ENCODE assay signal across 9 mouse cellular contexts in the genomic region with DNA sequence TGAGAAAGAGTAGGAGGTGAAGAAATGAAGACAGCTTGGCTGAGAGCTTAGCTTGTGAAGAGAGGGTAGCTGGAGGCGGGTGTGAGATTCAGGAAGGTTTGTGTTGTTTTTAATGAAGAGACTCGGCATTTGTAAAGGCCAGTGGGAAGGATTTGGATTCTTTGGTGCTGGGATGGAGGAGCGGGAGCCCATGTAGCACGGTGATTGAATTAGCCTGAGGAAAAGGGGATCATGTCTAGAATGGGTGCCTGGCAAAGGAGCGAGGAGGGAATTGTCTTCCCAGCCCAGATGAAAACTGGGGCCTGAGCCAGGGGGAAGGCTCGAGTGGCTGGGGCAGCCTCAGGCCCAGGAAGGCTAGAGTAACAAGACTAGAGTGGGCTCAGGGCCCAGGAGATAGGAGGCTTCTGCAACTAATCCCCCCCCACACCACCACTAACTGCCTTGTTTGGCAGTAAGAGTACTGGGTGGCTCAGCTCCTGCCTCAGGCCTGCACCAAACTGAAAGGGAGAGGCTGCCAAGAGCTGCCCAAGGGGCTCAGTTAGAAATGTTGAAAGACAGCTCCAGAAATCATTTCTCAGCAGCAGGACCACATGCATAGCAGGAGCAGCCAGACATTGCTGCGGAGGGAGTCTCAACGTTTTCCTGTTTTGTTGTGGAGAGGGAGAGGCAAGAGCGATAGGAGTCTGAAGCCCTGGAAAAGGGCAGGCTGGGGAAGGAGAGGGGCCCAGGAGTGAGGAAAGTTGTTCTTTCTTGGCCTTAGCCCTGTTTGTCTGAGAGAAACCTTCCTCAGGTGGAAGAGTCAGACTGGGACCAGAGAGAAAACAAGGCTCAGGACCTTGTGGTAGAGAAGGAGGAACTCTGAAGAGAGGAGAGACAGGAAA. TPM values are rescaled to one million over a fixed set of nuclear protein-coding genes. Genes with fewer than 3 reads are reported as not detected.
DNase-seq lines count a peak whose midpoint lies in the region; ATAC-seq lines count a peak whose summit lies in the region.
"Had no signal": no experiment of that assay in that cellular context is flagged by ENCODE, and none has a peak within 500 bp of the region (broad histone marks: within the 10 kb centered on the region; RNA-seq: fewer than 3 reads in every experiment).

No protein-coding gene starts in this region.

- ATAC-seq in embryonic facial prominence, embryonic 12.5 days (ENCODE audit: insufficient number of reproducible peaks, insufficient read depth, low FRiP score, low TSS enrichment), result no peak
- ATAC-seq in embryonic facial prominence, embryonic 13.5 days (ENCODE audit: insufficient number of reproducible peaks, insufficient read depth, low FRiP score, low TSS enrichment, low read depth), result peak; percentile 50; the same call in 1 of the 2 replicates
- ATAC-seq in heart, embryonic 13.5 days (ENCODE audit: extremely low read depth, insufficient number of reproducible peaks, low FRiP score, low TSS enrichment), result no peak
- no peak for ATAC-seq in midbrain, embryonic 13.5 days

- no peak overlapping the region for H3K4me2 ChIP-seq in embryonic facial prominence, embryonic 12.5 days (replicated peaks)
- H3K4me2 ChIP-seq in embryonic facial prominence, embryonic 13.5 days, result peak overlapping the region; percentile 22; the same call in 1 of the 2 replicates
- peak overlapping the region; percentile 12 for H3K4me2 ChIP-seq in heart, embryonic 13.5 days
- H3K4me2 ChIP-seq in midbrain, embryonic 13.5 days (replicated peaks), result no peak overlapping the region

- WGBS in embryonic facial prominence, embryonic 12.5 days, result 69% methylated on average over 9 of the region's 9 CpGs
- 78% methylated on average over 9 of the region's 9 CpGs for WGBS in embryonic facial prominence, embryonic 10.5 days
- 43% methylated on average over 9 of the region's 9 CpGs for WGBS in embryonic facial prominence, embryonic 13.5 days
- 52% methylated on average over 9 of the region's 9 CpGs for WGBS in heart, embryonic 13.5 days
- WGBS in midbrain, embryonic 13.5 days, result 68% methylated on average over 9 of the region's 9 CpGs

- peak overlapping the region; percentile 58; the same call in 1 of the 2 replicates for H3K27ac ChIP-seq in embryonic facial prominence, embryonic 12.5 days
- no peak overlapping the region; the same call in 1 of the 2 replicates for H3K27ac ChIP-seq in embryonic facial prominence, embryonic 10.5 days (replicated peaks)
- peak overlapping the region; percentile 89 for H3K27ac ChIP-seq in embryonic facial prominence, embryonic 13.5 days
- peak overlapping the region; percentile 92 for H3K27ac ChIP-seq in heart, embryonic 13.5 days (replicated peaks)
- peak overlapping the region; percentile 9; the same call in 1 of the 2 replicates for H3K27ac ChIP-seq in midbrain, embryonic 13.5 days

- H3K36me3 ChIP-seq in embryonic facial prominence, embryonic 12.5 days, result peaks cover 6% of the 10 kb centered on the region
- H3K36me3 ChIP-seq in embryonic facial prominence, embryonic 10.5 days (replicated peaks), result peaks cover 20% of the 10 kb centered on the region
- peaks cover 22% of the 10 kb centered on the region for H3K36me3 ChIP-seq in embryonic facial prominence, embryonic 13.5 days
- peaks cover 22% of the 10 kb centered on the region for H3K36me3 ChIP-seq in heart, embryonic 13.5 days
- H3K36me3 ChIP-seq in midbrain, embryonic 13.5 days, result peaks cover 26% of the 10 kb centered on the region

- no peak overlapping the region for H3K9ac ChIP-seq in embryonic facial prominence, embryonic 12.5 days
- peak overlapping the region; percentile 49; the same call in 1 of the 2 replicates for H3K9ac ChIP-seq in embryonic facial prominence, embryonic 13.5 days
- peak overlapping the region; percentile 55 for H3K9ac ChIP-seq in heart, embryonic 13.5 days
- no peak overlapping the region for H3K9ac ChIP-seq in midbrain, embryonic 13.5 days (replicated peaks)

- H3K4me3 ChIP-seq in embryonic facial prominence, embryonic 12.5 days, result no peak overlapping the region
- no peak overlapping the region for H3K4me3 ChIP-seq in embryonic facial prominence, embryonic 10.5 days
- H3K4me3 ChIP-seq in embryonic facial prominence, embryonic 13.5 days, result no peak overlapping the region
- no peak overlapping the region for H3K4me3 ChIP-seq in heart, embryonic 13.5 days
- H3K4me3 ChIP-seq in midbrain, embryonic 13.5 days (replicated peaks), result no peak overlapping the region
- H3K4me3 ChIP-seq: myocyte had no signal

- 0 out of 2 replicates have a peak, but pooled peaks cover 3% of the 10 kb centered on the region for H3K4me1 ChIP-seq in embryonic facial prominence, embryonic 12.5 days
- 0 out of 2 replicates have a peak, but pooled peaks cover 6% of the 10 kb centered on the region for H3K4me1 ChIP-seq in embryonic facial prominence, embryonic 10.5 days
- peaks cover 32% of the 10 kb centered on the region for H3K4me1 ChIP-seq in embryonic facial prominence, embryonic 13.5 days
- H3K4me1 ChIP-seq in heart, embryonic 13.5 days, result peaks cover 43% of the 10 kb centered on the region
- 0 out of 2 replicates have a peak, but pooled peaks cover 14% of the 10 kb centered on the region for H3K4me1 ChIP-seq in midbrain, embryonic 13.5 days (replicated peaks)

- no peaks in the 10 kb centered on the region for H3K9me3 ChIP-seq in embryonic facial prominence, embryonic 12.5 days
- H3K9me3 ChIP-seq in embryonic facial prominence, embryonic 10.5 days, result no peaks in the 10 kb centered on the region
- no peaks in the 10 kb centered on the region for H3K9me3 ChIP-seq in embryonic facial prominence, embryonic 13.5 days
- no peaks in the 10 kb centered on the region for H3K9me3 ChIP-seq in heart, embryonic 13.5 days
- no peaks in the 10 kb centered on the region for H3K9me3 ChIP-seq in midbrain, embryonic 13.5 days

- no peaks in the 10 kb centered on the region for H3K27me3 ChIP-seq in embryonic facial prominence, embryonic 12.5 days
- H3K27me3 ChIP-seq in embryonic facial prominence, embryonic 10.5 days (replicated peaks; ENCODE audit: low read depth, poor library complexity, severe bottlenecking), result no peaks in the 10 kb centered on the region
- no peaks in the 10 kb centered on the region for H3K27me3 ChIP-seq in embryonic facial prominence, embryonic 13.5 days
- H3K27me3 ChIP-seq in heart, embryonic 13.5 days (replicated peaks), result no peaks in the 10 kb centered on the region
- H3K27me3 ChIP-seq in midbrain, embryonic 13.5 days, result no peaks in the 10 kb centered on the region

- DNase-seq in embryonic facial prominence, embryonic 10.5 days (ENCODE audit: low spot score), result no peak
- DNase-seq in left cerebral cortex, adult 9 months (ENCODE audit: low spot score in 2 of 2), result peak; percentile 55 to 82
- no peak for DNase-seq in T-cell, adult 2 months (ENCODE audit: low spot score)
- no peak for DNase-seq in layer of hippocampus, adult 18-20 months (ENCODE audit: low spot score in 2 of 2)

RNA-seq across cellular contexts. Expression of gene Bace1, which starts 11.4 kb away (rescaled TPM):
- polyA plus RNA-seq in embryonic facial prominence, embryonic 12.5 days (2016; fragmentation: Nextera tagmentation; extraction: Ambion mirVana), result 33.1 and 35.2 TPM in 2 replicates
- polyA plus RNA-seq in embryonic facial prominence, embryonic 10.5 days (2016; fragmentation: Nextera tagmentation; extraction: Ambion mirVana), result 22.4 and 22.6 TPM in 2 replicates
- 34.4 and 35.5 TPM in 2 replicates for polyA plus RNA-seq in embryonic facial prominence, embryonic 13.5 days (2015; fragmentation: Nextera tagmentation; extraction: Ambion mirVana)
- 17.6 and 19.1 TPM in 2 replicates for polyA plus RNA-seq in heart, embryonic 13.5 days (2015; fragmentation: Nextera tagmentation; extraction: Ambion mirVana)
- 47.0 and 50.6 TPM in 2 replicates for polyA plus RNA-seq in midbrain, embryonic 13.5 days (2015; fragmentation: Nextera tagmentation; extraction: Ambion mirVana)
- 10 to 100 TPM; 79.9 to 88.1 TPM for total RNA-seq in layer of hippocampus, adult 18-20 months (2021)

RNA-seq across cellular contexts. Expression of gene Cep164, which starts 21.3 kb away (rescaled TPM):
- 21.2 and 22.8 TPM in 2 replicates for polyA plus RNA-seq in embryonic facial prominence, embryonic 12.5 days (2016; fragmentation: Nextera tagmentation; extraction: Ambion mirVana)
- polyA plus RNA-seq in embryonic facial prominence, embryonic 10.5 days (2016; fragmentation: Nextera tagmentation; extraction: Ambion mirVana), result 22.8 and 24.4 TPM in 2 replicates
- polyA plus RNA-seq in embryonic facial prominence, embryonic 13.5 days (2015; fragmentation: Nextera tagmentation; extraction: Ambion mirVana), result 33.8 and 34.3 TPM in 2 replicates
- 13.0 and 14.4 TPM in 2 replicates for polyA plus RNA-seq in heart, embryonic 13.5 days (2015; fragmentation: Nextera tagmentation; extraction: Ambion mirVana)
- polyA plus RNA-seq in midbrain, embryonic 13.5 days (2015; fragmentation: Nextera tagmentation; extraction: Ambion mirVana), result 14.9 and 15.5 TPM in 2 replicates
- total RNA-seq in layer of hippocampus, adult 18-20 months (2021), result 10 to 100 TPM; 11.3 to 13.2 TPM

RNA-seq across cellular contexts. Expression of gene Pcsk7, which starts 56.5 kb away (rescaled TPM):
- polyA plus RNA-seq in embryonic facial prominence, embryonic 12.5 days (2016; fragmentation: Nextera tagmentation; extraction: Ambion mirVana), result 23.6 and 23.7 TPM in 2 replicates
- polyA plus RNA-seq in embryonic facial prominence, embryonic 10.5 days (2016; fragmentation: Nextera tagmentation; extraction: Ambion mirVana), result 18.9 and 21.2 TPM in 2 replicates
- polyA plus RNA-seq in embryonic facial prominence, embryonic 13.5 days (2015; fragmentation: Nextera tagmentation; extraction: Ambion mirVana), result 22.6 and 23.7 TPM in 2 replicates
- 16.4 TPM in 2 replicates for polyA plus RNA-seq in heart, embryonic 13.5 days (2015; fragmentation: Nextera tagmentation; extraction: Ambion mirVana)
- 26.4 and 27.7 TPM in 2 replicates for polyA plus RNA-seq in midbrain, embryonic 13.5 days (2015; fragmentation: Nextera tagmentation; extraction: Ambion mirVana)
- total RNA-seq in layer of hippocampus, adult 18-20 months (2021), result 10 to 100 TPM; 21.4 to 23.1 TPM

RNA-seq across cellular contexts. Expression of gene Rnf214, which starts 56.9 kb away (rescaled TPM):
- 62.2 and 64.1 TPM in 2 replicates for polyA plus RNA-seq in embryonic facial prominence, embryonic 12.5 days (2016; fragmentation: Nextera tagmentation; extraction: Ambion mirVana)
- polyA plus RNA-seq in embryonic facial prominence, embryonic 10.5 days (2016; fragmentation: Nextera tagmentation; extraction: Ambion mirVana), result 61.5 and 66.8 TPM in 2 replicates
- polyA plus RNA-seq in embryonic facial prominence, embryonic 13.5 days (2015; fragmentation: Nextera tagmentation; extraction: Ambion mirVana), result 68.8 and 70.4 TPM in 2 replicates
- polyA plus RNA-seq in heart, embryonic 13.5 days (2015; fragmentation: Nextera tagmentation; extraction: Ambion mirVana), result 40.0 and 40.7 TPM in 2 replicates
- polyA plus RNA-seq in midbrain, embryonic 13.5 days (2015; fragmentation: Nextera tagmentation; extraction: Ambion mirVana), result 114 and 119 TPM in 2 replicates
- 10 to 100 TPM; 71.8 to 73.2 TPM for total RNA-seq in layer of hippocampus, adult 18-20 months (2021)

Comparison
In these comparisons a context has a peak if more than half of its experiments do, and no peak if none do; other contexts are left out.
1. H3K4me2 ChIP-seq: peak in embryonic facial prominence, embryonic 13.5 days (single experiment) and heart, embryonic 13.5 days (single experiment); none in embryonic facial prominence, embryonic 12.5 days (single experiment) and midbrain, embryonic 13.5 days (single experiment).
2. H3K9ac ChIP-seq: peak in embryonic facial prominence, embryonic 13.5 days (single experiment) and heart, embryonic 13.5 days (single experiment); none in embryonic facial prominence, embryonic 12.5 days (single experiment) and midbrain, embryonic 13.5 days (single experiment).
3. DNase-seq: peak in left cerebral cortex, adult 9 months (2 of 2); none in embryonic facial prominence, embryonic 10.5 days (single experiment), T-cell, adult 2 months (single experiment) and layer of hippocampus, adult 18-20 months (0 of 2).